Mouse (Mus musculus) small intestine, adult 2 months (tissue): ENCODE measurements around the gene Exosc7. TPM values are rescaled to one million over a fixed set of nuclear protein-coding genes. Genes with fewer than 3 reads are reported as not detected.

ENCODE experiments used
- H3K27ac ChIP-seq: fragments of 200-500 bp; 2 replicates; pipeline ENCODE4 v1.5.1; 2012; ENCODE audit warnings: low read depth, low read length, control low read depth, inconsistent platforms; ENCODE audit not compliant: insufficient read depth
- H3K27me3 ChIP-seq: fragments of 200-500 bp; 2 replicates; pipeline ENCODE4 v1.6.1; 2012; ENCODE audit warnings: mild to moderate bottlenecking, moderate library complexity, low read length, inconsistent platforms; ENCODE audit not compliant: control insufficient read depth, insufficient read depth
- H3K36me3 ChIP-seq: fragments of 200-500 bp; 2 replicates; pipeline ENCODE4 v1.6.1; 2012; ENCODE audit warnings: mild to moderate bottlenecking, low read length, control low read depth, inconsistent platforms; ENCODE audit not compliant: control insufficient read depth, insufficient read depth
- H3K4me1 ChIP-seq: fragments of 200-500 bp; 2 replicates; pipeline ENCODE4 v1.6.1; 2012; ENCODE audit warnings: low read length, inconsistent platforms, mixed read lengths; ENCODE audit not compliant: control insufficient read depth, insufficient read depth, insufficient read length
- H3K4me3 ChIP-seq: fragments of 200-500 bp; 2 replicates; pipeline ENCODE4 v1.5.1; 2012; ENCODE audit warnings: low read depth, mild to moderate bottlenecking, control low read depth, inconsistent platforms, low read length, moderate library complexity
- CTCF ChIP-seq: fragments of 200-500 bp; IDR thresholded peaks from 2 replicates; pipeline ENCODE4 v1.5.1; 2012; ENCODE audit warnings: low read depth, mild to moderate bottlenecking, control low read depth, inconsistent platforms, low read length, moderate library complexity, mixed read lengths; ENCODE audit not compliant: insufficient replicate concordance, insufficient read length; ENCODE audit errors: extremely low read depth
- POLR2A ChIP-seq: fragments of 200-500 bp; IDR thresholded peaks from 2 replicates; pipeline ENCODE4 v1.6.1; 2012; ENCODE audit warnings: low read depth, mild to moderate bottlenecking, control low read depth, inconsistent platforms, low read length, moderate library complexity
- WGBS: fragments of 180-500 bp; shearing (Covaris S2); methylation state at CpG from one replicate; pipeline ENCODE4 v1.1.7; 2018; 5-methylcytosine and 5-hydroxymethylcytosine counted together
- polyA plus RNA-seq: library from polyadenylated mRNA; depleted of rRNA; stranded (reverse); fragments of >200 nt; gene quantifications from 2 replicates; pipeline ENCODE4 v1.2.3, GENCODE M21; 2012

Exosc7 gene
- polyA plus RNA-seq, 1 experiment = 14.6 TPM

DNA sequence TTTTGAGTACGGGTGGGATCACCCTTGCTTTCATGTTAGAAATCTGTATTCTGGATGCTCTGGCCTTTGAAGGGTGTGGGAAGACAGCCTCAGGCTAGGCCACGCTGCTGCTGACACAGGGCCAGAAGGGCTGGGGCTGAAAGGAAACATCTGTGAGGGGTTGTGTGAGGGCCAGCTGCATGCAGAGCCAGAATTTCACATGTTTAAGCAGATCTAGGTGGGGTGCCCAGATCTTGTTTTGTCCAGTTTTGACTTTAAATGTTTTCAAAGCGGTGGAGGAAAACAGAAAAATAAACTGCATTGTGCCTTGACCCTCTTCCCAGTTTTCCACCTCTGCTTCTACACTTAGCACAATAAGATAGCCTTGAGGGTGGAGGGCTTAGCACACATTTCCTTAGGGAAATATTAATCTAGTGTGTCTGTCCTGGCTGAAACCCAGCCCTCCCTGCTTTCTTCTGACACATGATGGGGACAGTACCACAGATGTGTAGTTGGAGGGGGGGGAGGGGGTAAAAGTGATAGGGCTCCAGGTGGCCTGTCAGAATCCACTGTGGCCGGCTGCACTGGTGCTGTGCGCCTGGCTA lies 26.0 kb downstream of the Exosc7 start:
- Histone ChIP-seq H3K4me1 (no peaks in the 10 kb centered on the region), H3K27me3 (no peaks in the 10 kb centered on the region), H3K27ac (peak overlapping the region; percentile 7), H3K36me3 (peaks cover 26% of the 10 kb centered on the region), H3K4me3 (no peak overlapping the region)
- TF ChIP-seq CTCF = no peak
- TF ChIP-seq POLR2A = no peak
- 79% methylated on average over 5 of the region's 5 CpGs for WGBS

GRCm38 (mm10) chr9:123139887-123140614 lies 27.0 kb downstream of the Exosc7 start:
- WGBS = 81% methylated on average over 4 of the region's 4 CpGs
- Histone ChIP-seq H3K27me3 (no peaks in the 10 kb centered on the region), H3K36me3 (peaks cover 20% of the 10 kb centered on the region), H3K4me1 (no peaks in the 10 kb centered on the region), H3K4me3 (no peak overlapping the region), H3K27ac (peak overlapping the region; percentile 30; the same call in 1 of the 2 replicates)
- TF ChIP-seq CTCF = no peak
- TF ChIP-seq POLR2A = no peak

- Histone ChIP-seq H3K27me3 (no peaks in the 10 kb centered on the region), H3K36me3 (no peaks in the 10 kb centered on the region), H3K4me1 (peaks cover 7% of the 10 kb centered on the region; the same call in 1 of the 2 replicates), H3K27ac (no peak overlapping the region; the same call in 1 of the 2 replicates), H3K4me3 (no peak overlapping the region)
- WGBS = 66% methylated on average over 5 of the region's 5 CpGs
- TF ChIP-seq CTCF = no peak
- TF ChIP-seq POLR2A = no peak
These were observed 35.4 kb downstream of the Exosc7 start for GRCm38 (mm10) chr9:123148430-123148829.

DNA sequence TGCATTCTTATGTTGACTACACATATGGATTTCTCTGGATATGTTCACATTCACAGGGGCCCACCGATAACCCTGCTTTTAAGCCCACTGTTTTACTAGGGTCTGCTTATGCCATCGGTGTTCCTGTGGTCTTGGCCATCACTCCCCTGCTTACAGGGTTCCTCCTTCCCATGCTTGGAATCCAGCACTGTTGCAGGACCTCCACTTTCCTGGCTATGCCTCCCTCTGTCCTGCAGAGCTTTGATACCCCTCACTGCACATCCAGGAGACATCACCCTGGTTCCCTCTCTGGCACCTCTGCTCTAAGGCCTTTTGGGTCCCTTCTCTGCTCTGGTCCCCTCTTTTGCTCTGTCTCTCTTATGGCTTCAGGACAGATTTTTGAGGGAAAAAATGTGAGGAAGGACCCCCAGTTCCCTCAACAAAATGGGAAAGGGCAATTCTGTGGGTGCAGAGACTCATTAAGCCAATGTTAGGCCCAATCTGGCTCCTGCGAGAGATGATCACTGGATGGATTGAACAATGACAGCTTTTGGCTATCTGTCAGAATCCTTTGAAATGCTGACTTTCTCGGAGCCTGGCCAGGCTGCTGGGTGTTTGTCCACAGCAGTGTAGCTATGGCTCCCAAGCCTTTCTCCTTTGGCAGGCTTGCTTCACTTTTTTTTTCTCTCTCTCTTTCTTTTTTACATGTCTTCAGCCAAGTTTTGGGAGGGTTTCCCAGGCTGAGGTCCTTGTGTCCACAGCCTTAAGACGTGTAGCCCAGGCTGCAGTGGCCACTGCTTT lies 37.4 kb downstream of the Exosc7 start, which contains the start of gene Clec3b:
Clec3b (plus strand) TSS at position 706 of the 780 bp plus-strand sequence.
- Histone ChIP-seq H3K36me3 (no peaks in the 10 kb centered on the region), H3K27ac (peak within 1 kb of the TSS; percentile 35), H3K27me3 (no peaks in the 10 kb centered on the region), H3K4me1 (peaks cover 7% of the 10 kb centered on the region; the same call in 1 of the 2 replicates), H3K4me3 (peak within 1 kb of the TSS; percentile 11; the same call in 1 of the 2 replicates)
- TF ChIP-seq POLR2A (no peak), CTCF (no peak)
- WGBS = 91% methylated on average over 5 of the region's 5 CpGs

DNA sequence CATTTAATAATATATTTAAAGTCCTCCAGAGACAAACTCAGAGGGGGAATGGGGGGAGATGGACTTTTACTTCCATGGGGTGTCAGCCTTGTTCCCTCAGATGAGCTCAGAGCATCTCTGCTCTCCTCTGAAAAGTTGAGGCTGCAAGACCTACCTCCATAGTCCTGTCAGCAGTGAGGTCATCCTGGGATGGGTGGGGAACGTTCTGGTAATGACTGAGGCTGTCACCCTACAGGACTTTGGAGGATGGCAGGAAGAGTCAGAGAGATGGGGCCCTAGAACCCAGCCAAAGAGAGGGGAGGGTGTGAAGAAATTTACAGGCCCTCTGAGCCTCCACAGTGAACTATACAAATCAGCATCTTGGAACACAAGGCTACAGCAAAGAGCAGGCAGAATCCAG lies 38.5 kb downstream of the Exosc7 start:
- Histone ChIP-seq H3K4me1 (peaks cover 10% of the 10 kb centered on the region), H3K27me3 (no peaks in the 10 kb centered on the region), H3K27ac (peak overlapping the region; percentile 35), H3K4me3 (no peak overlapping the region), H3K36me3 (no peaks in the 10 kb centered on the region)
- WGBS = 17% methylated on average over 1 of the region's 1 CpGs
- no peak for TF ChIP-seq CTCF
- TF ChIP-seq POLR2A = no peak

DNA sequence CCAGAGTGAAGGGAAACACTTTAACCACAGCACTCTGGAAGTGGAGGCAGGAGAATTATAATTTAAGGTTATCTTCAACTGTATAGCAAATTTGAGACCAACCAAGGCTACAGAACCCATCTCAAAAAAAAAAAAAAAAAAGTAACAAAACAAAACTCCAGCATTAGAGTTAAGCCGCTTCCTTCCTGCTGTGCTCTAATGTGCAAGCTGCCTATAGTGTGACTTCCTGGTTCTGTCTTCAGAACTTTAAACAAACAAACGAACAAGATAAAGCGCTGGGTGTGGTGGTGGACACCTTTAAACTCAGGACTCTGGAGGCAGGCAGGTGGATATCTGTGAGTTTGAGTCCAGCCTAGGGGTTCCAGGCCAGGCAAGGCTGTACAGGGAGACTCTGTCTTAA lies 39.0 kb downstream of the Exosc7 start:
- H3K4me1 ChIP-seq = peaks cover 14% of the 10 kb centered on the region
- peak overlapping the region; percentile 35 for H3K27ac ChIP-seq
- WGBS = 9% methylated on average over 3 of the region's 3 CpGs
- TF ChIP-seq CTCF (no peak), POLR2A (no peak)
- H3K36me3 ChIP-seq = no peaks in the 10 kb centered on the region
- H3K4me3 ChIP-seq = no peak overlapping the region
- H3K27me3 ChIP-seq = no peaks in the 10 kb centered on the region
